Mouse (Mus musculus) mesoderm, embryonic 11.5 days (tissue): ENCODE data around the gene Dph1.

Experiments
- DNase-seq: peaks from one replicate; pipeline ENCODE4 v3.0.0-alpha.2; 2012; ENCODE audit warnings: low read depth, low spot score

The Dph1 gene

DNA sequence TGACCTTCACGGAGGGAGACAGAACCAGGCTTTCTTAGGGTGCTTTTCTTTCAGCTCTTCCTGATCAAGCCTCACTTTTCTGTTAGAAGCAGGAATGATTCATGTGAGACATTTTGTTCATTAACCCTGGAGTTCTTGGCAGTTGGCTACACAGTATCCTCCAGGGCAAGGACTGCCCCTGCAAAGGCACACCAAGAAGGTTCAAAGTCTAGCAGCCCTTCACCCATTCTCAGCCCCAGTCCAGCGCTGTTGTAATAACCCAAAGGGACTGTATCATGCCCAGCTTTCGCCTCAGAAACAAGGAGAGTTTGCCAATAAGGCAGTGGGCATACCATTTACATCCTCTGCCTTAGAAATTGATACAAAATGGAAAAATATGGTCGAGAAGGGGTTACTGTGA is 55.7 kb downstream of the Dph1 start:
- no peak for DNase-seq

DNA sequence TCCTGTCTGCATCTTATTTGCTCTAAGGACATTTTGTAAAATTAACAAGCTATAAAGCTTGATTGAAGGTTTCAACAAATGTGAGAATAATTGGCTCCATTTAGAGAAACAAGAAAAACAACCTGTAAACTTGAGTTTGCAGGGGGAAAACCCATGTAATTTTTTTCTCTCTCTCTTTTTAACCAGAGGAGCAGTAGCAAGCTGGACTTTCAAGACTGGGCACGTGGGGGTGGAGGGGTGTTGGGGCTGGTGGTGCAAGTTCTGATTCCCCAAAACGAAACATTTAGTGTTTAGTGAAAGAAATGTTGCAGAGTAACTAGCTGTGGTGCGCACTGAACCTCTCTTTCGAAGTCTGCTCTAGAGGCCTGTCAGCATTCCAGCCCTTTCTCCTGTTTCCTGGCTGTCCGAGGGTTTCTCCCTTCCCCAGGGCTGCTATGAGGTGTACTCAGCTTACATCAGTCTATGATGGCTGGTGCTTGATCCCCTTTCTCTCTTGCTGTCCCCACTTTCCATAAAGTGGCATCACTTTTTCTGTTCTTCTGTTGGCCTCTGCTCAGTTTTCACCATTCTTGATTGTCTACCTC is 56.5 kb downstream of the Dph1 start:
- DNase-seq = no peak

DNA sequence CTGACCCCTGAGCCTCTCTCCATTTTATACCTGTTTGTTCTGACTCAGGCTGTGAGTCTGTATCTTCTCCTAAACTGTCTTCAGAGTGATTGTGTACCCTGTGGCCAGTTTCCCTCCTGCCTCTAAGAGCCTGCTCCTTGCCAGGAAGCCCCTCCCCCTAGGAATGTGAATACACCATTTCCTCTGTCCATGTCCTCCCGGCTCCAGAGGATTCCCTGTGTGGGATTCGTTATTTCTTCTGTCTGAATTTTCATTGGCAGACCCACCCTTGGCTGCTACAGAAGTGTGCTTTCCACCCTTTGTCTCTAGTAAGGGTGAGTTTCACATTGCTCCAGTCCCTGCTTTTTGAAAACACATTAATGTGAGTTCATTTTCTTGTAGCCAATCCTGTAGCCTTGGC is 57.1 kb downstream of the Dph1 start:
- peak; percentile 66 for DNase-seq

DNA sequence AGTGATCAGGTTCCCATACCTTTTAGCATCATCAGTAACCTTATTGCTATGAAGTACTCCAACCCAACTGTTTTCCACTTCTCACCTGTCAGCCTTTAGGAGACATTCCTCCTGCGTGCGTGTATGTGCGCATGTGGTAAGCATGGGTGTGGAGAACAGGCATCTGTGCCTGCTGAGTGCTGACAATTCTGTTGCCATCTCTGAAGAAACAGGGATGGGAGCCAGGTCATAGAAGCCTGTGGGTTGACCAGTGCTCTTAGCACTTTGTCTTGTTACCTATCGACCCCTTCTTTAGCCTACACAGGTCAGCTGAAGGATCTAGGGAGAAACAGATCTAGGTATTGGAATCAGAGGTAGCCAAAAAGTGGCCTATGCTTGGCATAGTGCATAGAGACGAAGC is 57.6 kb downstream of the Dph1 start:
- DNase-seq = no peak

DNA sequence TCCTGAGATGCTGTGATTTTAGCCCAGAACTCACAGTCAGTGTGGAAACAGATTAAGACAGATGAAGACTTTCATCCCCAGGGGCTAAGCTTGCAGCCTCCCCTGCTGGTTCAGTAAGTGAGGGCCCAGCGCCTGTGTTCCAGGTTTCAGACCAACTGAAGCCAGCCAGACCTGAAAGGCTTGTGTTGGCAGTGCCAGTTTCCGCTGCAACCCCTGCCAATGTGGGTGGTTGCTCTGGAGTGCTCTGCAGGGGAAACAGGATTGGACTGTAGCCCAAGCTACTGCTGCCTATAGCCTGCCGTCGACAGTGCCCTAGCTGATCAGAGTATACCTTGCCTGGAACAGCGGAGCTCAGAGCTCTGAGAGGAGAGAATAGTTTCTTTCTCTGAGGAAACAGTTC is 58.8 kb downstream of the Dph1 start:
- no peak for DNase-seq

DNA sequence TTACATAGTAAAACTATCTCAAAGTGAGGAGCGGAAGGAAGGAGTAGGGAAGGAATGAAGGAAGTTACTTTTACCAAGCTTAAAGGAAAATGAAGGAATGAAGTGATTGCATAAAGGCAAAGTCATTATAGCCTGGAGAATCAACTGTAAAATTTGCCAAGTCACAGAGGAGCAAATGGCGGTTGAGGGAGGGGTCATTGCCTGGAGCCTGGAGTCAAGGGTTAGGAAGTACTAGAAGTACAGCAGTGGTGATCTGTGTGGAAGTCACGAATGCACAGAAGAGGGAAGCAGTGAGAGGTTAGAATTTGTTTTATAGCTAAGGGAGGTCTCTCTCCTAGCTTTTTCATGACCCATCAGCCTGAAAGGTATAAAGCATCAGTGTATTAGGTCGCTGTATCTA is 59.7 kb downstream of the Dph1 start:
- no peak for DNase-seq

DNA sequence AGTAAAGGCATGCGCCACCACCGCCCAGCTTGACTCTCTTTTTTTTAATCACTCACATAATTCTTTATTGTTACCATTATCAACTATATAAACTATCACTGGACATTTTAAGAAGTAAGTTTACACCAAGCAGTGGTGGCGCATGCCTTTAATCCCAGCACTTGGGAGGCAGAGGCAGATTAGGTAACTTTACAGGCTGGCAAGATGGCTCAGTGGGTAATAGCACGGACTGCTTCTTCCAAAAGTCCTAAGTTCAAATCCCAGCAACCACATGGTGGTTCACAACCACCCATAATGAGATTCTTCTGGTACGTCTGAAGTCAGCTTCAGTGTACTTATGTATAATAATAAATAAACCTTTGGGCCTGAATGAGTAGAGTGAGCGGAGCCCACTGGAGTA is 61.6 kb downstream of the Dph1 start:
- DNase-seq = no peak
